ENCODE assay signal across 8 mouse cellular contexts in genomic region chr4:136312616-136313015, GRCm38 (mm10). TPM values are rescaled to one million over a fixed set of nuclear protein-coding genes. Genes with fewer than 3 reads are reported as not detected.
A peak's percentile ranks its signal among the peaks of the same experiment; 100 is the strongest.
DNase-seq lines count a peak whose midpoint lies in the region; ATAC-seq and TF ChIP-seq lines count a peak whose summit lies in the region.

No protein-coding gene starts in this region.

- peak overlapping the region; percentile 99 for H3K9ac ChIP-seq in heart, embryonic 14.5 days (ENCODE audit: low read length)
- peak overlapping the region; percentile 31 for H3K9ac ChIP-seq in forebrain, embryonic 16.5 days (replicated peaks; ENCODE audit: low read depth, low read length)
- peak overlapping the region; percentile 100 for H3K9ac ChIP-seq in liver, postnatal 0 days (replicated peaks)

- TF ChIP-seq CTCF in E14TG2a.4 (conservative IDR thresholded peaks at IDR 0.05; ENCODE audit: low read length): no peak
- no peak for TF ChIP-seq CTCF in liver, postnatal 0 days (IDR thresholded peaks at IDR 0.05; ENCODE audit: low read depth)

- no peak for ATAC-seq in heart, embryonic 14.5 days (ENCODE audit: insufficient number of reproducible peaks, insufficient read depth, low FRiP score, low read depth)
- ATAC-seq in forebrain, embryonic 16.5 days: no peak
- ATAC-seq in liver, postnatal 0 days: no peak

- no peak for DNase-seq in heart, postnatal 4 days
- DNase-seq in liver, postnatal 0 days: no peak
- no peak for DNase-seq in right cerebral cortex, adult 18-20 months
- no peak for DNase-seq in right cerebral cortex, postnatal 36 days (ENCODE audit: low spot score in 2 of 2)
- no peak for DNase-seq in thymus, adult 18-20 months

- H3K4me1 ChIP-seq in heart, embryonic 14.5 days (ENCODE audit: control insufficient read depth in 2 of 2, insufficient read depth in 2 of 2, low read length in 2 of 2): peaks cover 8 to 33% of the 10 kb centered on the region in 2 experiments
- peaks cover 69% of the 10 kb centered on the region for H3K4me1 ChIP-seq in E14TG2a.4 (replicated peaks; ENCODE audit: low read depth, low read length)
- H3K4me1 ChIP-seq in forebrain, embryonic 16.5 days (replicated peaks; ENCODE audit: control insufficient read depth, insufficient read depth, low read length): peaks cover 26% of the 10 kb centered on the region
- H3K4me1 ChIP-seq in liver, postnatal 0 days (ENCODE audit: insufficient read depth): peaks cover 19% of the 10 kb centered on the region

- peak overlapping the region; percentile 6 to 99; a peak in 3 of 4 replicates for H3K4me3 ChIP-seq in heart, embryonic 14.5 days (ENCODE audit: control insufficient read depth in 1 of 2, insufficient read depth in 1 of 2, low read depth in 1 of 2, low read length in 2 of 2)
- peak overlapping the region; percentile 94 for H3K4me3 ChIP-seq in E14TG2a.4 (replicated peaks; ENCODE audit: low read length)
- peak overlapping the region; percentile 95 for H3K4me3 ChIP-seq in forebrain, embryonic 16.5 days (replicated peaks; ENCODE audit: low read length)
- peak overlapping the region; percentile 100 for H3K4me3 ChIP-seq in liver, postnatal 0 days (ENCODE audit: low read depth, low read length)

- peaks cover 15% of the 10 kb centered on the region for H3K36me3 ChIP-seq in heart, embryonic 14.5 days (ENCODE audit: control insufficient read depth, insufficient read depth, low read length)
- peaks cover 34% of the 10 kb centered on the region for H3K36me3 ChIP-seq in E14TG2a.4 (ENCODE audit: insufficient read depth, low read length)
- no peaks in the 10 kb centered on the region for H3K36me3 ChIP-seq in forebrain, embryonic 16.5 days (ENCODE audit: control insufficient read depth, insufficient read depth)
- peaks cover 11% of the 10 kb centered on the region for H3K36me3 ChIP-seq in liver, postnatal 0 days (replicated peaks; ENCODE audit: insufficient read depth, low read length)

- TF ChIP-seq EP300 in liver, postnatal 0 days (IDR thresholded peaks at IDR 0.05; ENCODE audit: low read depth): no peak

- no peaks in the 10 kb centered on the region for H3K27me3 ChIP-seq in heart, embryonic 14.5 days (ENCODE audit: control insufficient read depth, insufficient read depth, low read length)
- H3K27me3 ChIP-seq in E14TG2a.4 (ENCODE audit: insufficient read depth, low read length): no peaks in the 10 kb centered on the region
- H3K27me3 ChIP-seq in forebrain, embryonic 16.5 days (replicated peaks; ENCODE audit: control insufficient read depth, insufficient read depth, low read length): no peaks in the 10 kb centered on the region
- H3K27me3 ChIP-seq in liver, postnatal 0 days (ENCODE audit: insufficient read depth, low read length): no peaks in the 10 kb centered on the region

- WGBS in heart, embryonic 14.5 days: 11% methylated on average over 4 of the region's 4 CpGs
- 9% methylated on average over 4 of the region's 4 CpGs for WGBS in forebrain, embryonic 16.5 days
- 23% methylated on average over 4 of the region's 4 CpGs for WGBS in liver, postnatal 0 days (ENCODE audit: insufficient replicate concordance)

- H3K4me2 ChIP-seq in heart, embryonic 14.5 days (ENCODE audit: low read length): peak overlapping the region; percentile 80
- peak overlapping the region; percentile 94 for H3K4me2 ChIP-seq in forebrain, embryonic 16.5 days (ENCODE audit: low read length)
- peak overlapping the region; percentile 99 for H3K4me2 ChIP-seq in liver, postnatal 0 days (ENCODE audit: low read depth, low read length)

- no peaks in the 10 kb centered on the region for H3K9me3 ChIP-seq in heart, embryonic 14.5 days (ENCODE audit: control insufficient read depth, low read length)
- no peaks in the 10 kb centered on the region for H3K9me3 ChIP-seq in E14TG2a.4 (ENCODE audit: low read length)
- no peaks in the 10 kb centered on the region for H3K9me3 ChIP-seq in forebrain, embryonic 16.5 days (ENCODE audit: control insufficient read depth, low read length)
- no peaks in the 10 kb centered on the region for H3K9me3 ChIP-seq in liver, postnatal 0 days (ENCODE audit: low read length)

- no peak overlapping the region for H3K27ac ChIP-seq in heart, embryonic 14.5 days (replicated peaks in 1 of 2; ENCODE audit: control insufficient read depth in 1 of 2, insufficient read depth in 1 of 2, low read depth in 2 of 2, low read length in 2 of 2)
- H3K27ac ChIP-seq in forebrain, embryonic 16.5 days (ENCODE audit: low read length): no peak overlapping the region
- H3K27ac ChIP-seq in liver, postnatal 0 days (ENCODE audit: low read depth): peak overlapping the region; percentile 20; the same call in 1 of the 2 replicates

RNA-seq across cellular contexts. Expression of gene Hnrnpr, which starts 1.9 kb away (rescaled TPM):
- polyA plus RNA-seq in heart, embryonic 14.5 days (2014; fragmentation: Nextera tagmentation; extraction: Ambion mirVana): 85.3 and 88.8 TPM in 2 replicates
- total RNA-seq in heart, postnatal 4 days (2021): 10 to 100 TPM; 91.9 to 99.3 TPM
- 249 and 266 TPM in 2 replicates for polyA plus RNA-seq in forebrain, embryonic 16.5 days (2015; fragmentation: Nextera tagmentation; extraction: Ambion mirVana)
- polyA plus RNA-seq in liver, postnatal 0 days (2015; fragmentation: Nextera tagmentation; extraction: Ambion mirVana): 36.6 and 39.1 TPM in 2 replicates

RNA-seq across cellular contexts. Expression of gene Zfp46, which starts 28.1 kb away (rescaled TPM):
- polyA plus RNA-seq in heart, embryonic 14.5 days (2014; fragmentation: Nextera tagmentation; extraction: Ambion mirVana): 23.1 and 27.6 TPM in 2 replicates
- 10 to 100 TPM; 47.0 to 50.1 TPM for total RNA-seq in heart, postnatal 4 days (2021)
- polyA plus RNA-seq in forebrain, embryonic 16.5 days (2015; fragmentation: Nextera tagmentation; extraction: Ambion mirVana): 50.1 and 54.7 TPM in 2 replicates
- 1.6 and 1.9 TPM in 2 replicates for polyA plus RNA-seq in liver, postnatal 0 days (2015; fragmentation: Nextera tagmentation; extraction: Ambion mirVana)

Comparison
In these comparisons a context has a peak if more than half of its experiments do, and no peak if none do; other contexts are left out.
1. H3K9ac ChIP-seq: peak in every context shown above with its lines; median percentile 100 in liver, postnatal 0 days; 99 in heart, embryonic 14.5 days; 31 in forebrain, embryonic 16.5 days.